Mouse (Mus musculus): Measurements from ENCODE around the gene Ccdc9. TPM values are rescaled to one million over a fixed set of nuclear protein-coding genes. Genes with fewer than 3 reads are reported as not detected.
A peak's percentile ranks its signal among the peaks of the same experiment; 100 is the strongest.

The Ccdc9 gene
- polyA plus RNA-seq, 1 experiment: 52.2 TPM

DNA sequence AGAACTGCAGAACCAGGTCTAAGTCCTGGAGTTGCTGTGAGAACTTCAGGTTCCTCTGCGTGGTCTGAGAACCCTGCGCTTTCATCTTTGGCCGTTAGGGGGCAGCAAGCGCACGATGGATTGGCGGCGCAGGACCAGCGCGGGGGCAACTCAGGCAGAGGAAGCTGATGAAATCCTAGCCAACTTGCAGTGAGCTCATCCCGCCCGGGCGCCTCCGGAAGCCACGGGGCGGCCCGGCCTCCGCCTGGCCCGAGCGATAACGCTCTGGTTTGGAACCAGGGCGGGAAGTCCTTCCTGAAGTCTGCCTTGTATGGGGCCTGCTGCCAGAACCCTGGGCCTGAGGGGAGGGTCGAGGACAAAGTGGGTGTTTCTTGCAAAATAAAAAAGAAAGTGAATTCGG lies 8.2 kb upstream of the Ccdc9 start:
- Histone ChIP-seq H3K27me3 (ENCODE audit: control insufficient read depth, insufficient read depth, insufficient read length) (no peaks in the 10 kb centered on the region), H3K79me3 (ENCODE audit: low read depth) (no peaks in the 10 kb centered on the region), H3K79me2 (ENCODE audit: control insufficient read depth, insufficient read depth) (no peaks in the 10 kb centered on the region), H3K4me3 (ENCODE audit: insufficient read depth, poor library complexity, severe bottlenecking) (peak overlapping the region; percentile 6), H3K36me3 (ENCODE audit: control insufficient read depth, insufficient read depth) (no peaks in the 10 kb centered on the region), H3ac (ENCODE audit: control insufficient read depth, insufficient read length, low read depth) (peak overlapping the region; percentile 48)
- TF ChIP-seq FOSL1 (IDR thresholded peaks at IDR 0.05; ENCODE audit: insufficient read depth, low read length, poor library complexity, severe bottlenecking) (no peak), CEBPB (IDR thresholded peaks at IDR 0.05; ENCODE audit: low read depth) (peak; percentile 72), MAX (IDR thresholded peaks at IDR 0.05) (no peak), MYOG (IDR thresholded peaks at IDR 0.05; ENCODE audit: control insufficient read depth, extremely low read depth, insufficient read length) (no peak), USF1 (IDR thresholded peaks at IDR 0.05; ENCODE audit: low read depth) (no peak), CTCF (IDR thresholded peaks at IDR 0.05; ENCODE audit: control insufficient read depth, insufficient read depth, insufficient read length) (peak; percentile 87)

DNA sequence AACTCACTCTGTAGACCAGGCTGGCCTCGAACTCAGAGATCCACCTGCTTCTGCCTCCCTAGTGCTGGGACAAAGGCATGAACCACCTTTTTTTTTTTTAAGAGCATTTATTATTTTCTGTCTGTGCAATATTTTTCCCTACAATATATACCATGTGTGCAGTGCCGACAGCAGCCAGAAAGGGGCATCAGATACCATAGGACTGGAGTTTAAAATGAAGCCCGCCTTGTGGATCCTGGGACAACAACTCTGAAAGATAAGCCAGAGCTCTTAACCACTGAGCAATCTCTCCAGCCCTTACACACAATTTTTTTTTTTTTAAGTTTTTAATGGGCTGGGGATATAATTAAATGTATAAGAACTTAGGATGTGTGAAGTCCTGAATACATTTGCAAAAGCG lies 7.8 kb upstream of the Ccdc9 start:
- H3K27me3 ChIP-seq (ENCODE audit: control insufficient read depth, insufficient read depth, insufficient read length): no peaks in the 10 kb centered on the region
- H3K4me3 ChIP-seq (ENCODE audit: insufficient read depth, poor library complexity, severe bottlenecking): no peak overlapping the region
- no peaks in the 10 kb centered on the region for H3K79me2 ChIP-seq (ENCODE audit: control insufficient read depth, insufficient read depth)
- no peak overlapping the region for H3ac ChIP-seq (ENCODE audit: control insufficient read depth, insufficient read length, low read depth)
- TF ChIP-seq CTCF (IDR thresholded peaks at IDR 0.05; ENCODE audit: control insufficient read depth, insufficient read depth, insufficient read length) (no peak), CEBPB (IDR thresholded peaks at IDR 0.05; ENCODE audit: low read depth) (no peak), MAX (IDR thresholded peaks at IDR 0.05) (no peak), FOSL1 (IDR thresholded peaks at IDR 0.05; ENCODE audit: insufficient read depth, low read length, poor library complexity, severe bottlenecking) (no peak), USF1 (IDR thresholded peaks at IDR 0.05; ENCODE audit: low read depth) (no peak), MYOG (IDR thresholded peaks at IDR 0.05; ENCODE audit: control insufficient read depth, extremely low read depth, insufficient read length) (no peak), MYOD1 (IDR thresholded peaks at IDR 0.05; ENCODE audit: control insufficient read depth, insufficient read length, low read depth) (no peak)
- H3K79me3 ChIP-seq (ENCODE audit: low read depth): no peaks in the 10 kb centered on the region
- no peaks in the 10 kb centered on the region for H3K36me3 ChIP-seq (ENCODE audit: control insufficient read depth, insufficient read depth)

DNA sequence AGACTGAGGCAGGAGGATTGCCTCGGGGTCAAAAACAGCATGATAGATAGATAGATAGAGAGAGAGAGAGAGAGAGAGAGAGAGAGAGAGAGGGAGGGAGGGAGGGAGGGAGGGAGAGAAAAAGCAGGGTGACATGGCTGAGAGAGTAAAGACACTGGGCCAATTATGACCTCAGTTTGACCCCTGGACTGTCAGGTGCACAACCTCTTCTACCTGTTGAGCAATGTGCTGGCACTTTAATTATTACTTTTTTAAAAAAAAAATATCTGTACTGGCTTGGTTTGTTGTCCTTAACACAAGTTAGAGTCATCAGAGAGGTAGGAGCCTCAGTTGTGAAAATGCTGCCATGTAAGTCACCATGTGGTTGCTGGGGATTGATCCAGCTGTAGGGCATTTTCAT lies 1.2 kb upstream of the Ccdc9 start:
- TF ChIP-seq FOSL1 (IDR thresholded peaks at IDR 0.05; ENCODE audit: insufficient read depth, low read length, poor library complexity, severe bottlenecking): no peak
- TF ChIP-seq MYOG (IDR thresholded peaks at IDR 0.05; ENCODE audit: control insufficient read depth, extremely low read depth, insufficient read length): no peak
- no peak for TF ChIP-seq MAX (IDR thresholded peaks at IDR 0.05)
- TF ChIP-seq CEBPB (IDR thresholded peaks at IDR 0.05; ENCODE audit: low read depth): no peak
- TF ChIP-seq CTCF (IDR thresholded peaks at IDR 0.05; ENCODE audit: control insufficient read depth, insufficient read depth, insufficient read length): no peak
- no peak for TF ChIP-seq MYOD1 (IDR thresholded peaks at IDR 0.05; ENCODE audit: control insufficient read depth, insufficient read length, low read depth)
- no peak for TF ChIP-seq USF1 (IDR thresholded peaks at IDR 0.05; ENCODE audit: low read depth)
- Histone ChIP-seq H3K4me3 (ENCODE audit: insufficient read depth, poor library complexity, severe bottlenecking) (no peak overlapping the region), H3K79me2 (ENCODE audit: control insufficient read depth, insufficient read depth) (peaks cover 23% of the 10 kb centered on the region), H3K36me3 (ENCODE audit: control insufficient read depth, insufficient read depth) (peaks cover 14% of the 10 kb centered on the region), H3K79me3 (ENCODE audit: low read depth) (peaks cover 13% of the 10 kb centered on the region), H3K27me3 (ENCODE audit: control insufficient read depth, insufficient read depth, insufficient read length) (no peaks in the 10 kb centered on the region), H3ac (ENCODE audit: control insufficient read depth, insufficient read length, low read depth) (no peak overlapping the region)

DNA sequence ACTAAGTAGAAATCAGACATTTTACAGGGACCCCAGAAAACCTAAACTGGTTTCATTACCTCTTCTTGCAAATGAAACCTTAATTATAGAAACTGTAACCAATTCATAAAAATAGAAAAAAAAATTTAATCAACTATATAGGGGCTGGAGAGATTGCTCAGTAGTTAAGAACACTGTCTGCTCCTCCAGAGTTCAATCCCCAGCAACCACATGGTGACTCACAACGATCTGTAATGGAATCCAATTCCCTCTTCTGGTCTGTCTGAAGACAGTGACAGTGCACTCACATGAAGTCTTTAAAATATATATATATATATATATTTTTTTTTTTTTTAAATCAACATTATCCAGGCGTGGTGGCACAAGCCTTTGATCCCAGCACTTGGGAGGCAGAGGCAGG lies 421 bp upstream of the Ccdc9 start:
- peaks cover 21% of the 10 kb centered on the region for H3K36me3 ChIP-seq (ENCODE audit: control insufficient read depth, insufficient read depth)
- peaks cover 13% of the 10 kb centered on the region for H3K79me3 ChIP-seq (ENCODE audit: low read depth)
- TF ChIP-seq USF1 (IDR thresholded peaks at IDR 0.05; ENCODE audit: low read depth) (no peak), CEBPB (IDR thresholded peaks at IDR 0.05; ENCODE audit: low read depth) (no peak), CTCF (IDR thresholded peaks at IDR 0.05; ENCODE audit: control insufficient read depth, insufficient read depth, insufficient read length) (no peak), MAX (IDR thresholded peaks at IDR 0.05) (no peak), MYOD1 (IDR thresholded peaks at IDR 0.05; ENCODE audit: control insufficient read depth, insufficient read length, low read depth) (no peak), MYOG (IDR thresholded peaks at IDR 0.05; ENCODE audit: control insufficient read depth, extremely low read depth, insufficient read length) (no peak), FOSL1 (IDR thresholded peaks at IDR 0.05; ENCODE audit: insufficient read depth, low read length, poor library complexity, severe bottlenecking) (no peak)
- H3K4me3 ChIP-seq (ENCODE audit: insufficient read depth, poor library complexity, severe bottlenecking): no peak overlapping the region
- no peak overlapping the region for H3ac ChIP-seq (ENCODE audit: control insufficient read depth, insufficient read length, low read depth)
- H3K79me2 ChIP-seq (ENCODE audit: control insufficient read depth, insufficient read depth): peaks cover 23% of the 10 kb centered on the region
- no peaks in the 10 kb centered on the region for H3K27me3 ChIP-seq (ENCODE audit: control insufficient read depth, insufficient read depth, insufficient read length)

DNA sequence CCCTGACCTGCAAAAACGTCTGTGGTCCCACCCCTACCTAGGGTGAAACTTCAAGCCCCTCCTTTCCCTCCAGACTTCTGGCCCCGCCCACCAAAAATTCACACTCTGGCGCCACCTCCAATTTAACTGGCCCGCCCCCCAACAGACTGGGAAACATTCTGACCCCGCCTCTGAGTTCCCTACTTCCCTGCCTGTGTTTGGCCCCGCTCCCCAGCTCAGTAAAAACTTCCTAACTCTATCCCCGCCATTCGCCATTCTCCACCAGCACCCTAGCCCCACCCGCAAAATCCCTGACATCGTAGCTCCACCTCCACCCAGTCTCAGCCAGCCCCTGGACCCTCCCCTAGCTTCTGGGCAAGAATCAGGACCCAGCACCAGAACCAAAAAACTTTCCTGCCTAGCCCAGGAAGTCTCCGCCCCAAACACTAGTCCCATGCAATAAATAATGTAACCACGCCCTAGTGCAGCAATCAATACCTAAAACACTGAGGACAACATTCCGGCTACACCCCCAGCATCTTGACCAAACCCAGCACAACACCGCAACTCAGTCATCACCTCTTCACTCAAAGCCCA lies 1.1 kb downstream of the Ccdc9 start:
- peak overlapping the region; percentile 30 for H3K4me3 ChIP-seq (ENCODE audit: insufficient read depth, poor library complexity, severe bottlenecking)
- peak overlapping the region; percentile 40 for H3ac ChIP-seq (ENCODE audit: control insufficient read depth, insufficient read length, low read depth)
- no peaks in the 10 kb centered on the region for H3K27me3 ChIP-seq (ENCODE audit: control insufficient read depth, insufficient read depth, insufficient read length)
- H3K79me3 ChIP-seq (ENCODE audit: low read depth): peaks cover 13% of the 10 kb centered on the region
- H3K79me2 ChIP-seq (ENCODE audit: control insufficient read depth, insufficient read depth): peaks cover 23% of the 10 kb centered on the region
- peaks cover 27% of the 10 kb centered on the region for H3K36me3 ChIP-seq (ENCODE audit: control insufficient read depth, insufficient read depth)
- no peak for TF ChIP-seq USF1 (IDR thresholded peaks at IDR 0.05; ENCODE audit: low read depth)
- no peak for TF ChIP-seq CEBPB (IDR thresholded peaks at IDR 0.05; ENCODE audit: low read depth)
- no peak for TF ChIP-seq MYOD1 (IDR thresholded peaks at IDR 0.05; ENCODE audit: control insufficient read depth, insufficient read length, low read depth)
- no peak for TF ChIP-seq FOSL1 (IDR thresholded peaks at IDR 0.05; ENCODE audit: insufficient read depth, low read length, poor library complexity, severe bottlenecking)
- no peak for TF ChIP-seq MAX (IDR thresholded peaks at IDR 0.05)
- TF ChIP-seq MYOG (IDR thresholded peaks at IDR 0.05; ENCODE audit: control insufficient read depth, extremely low read depth, insufficient read length): no peak
- TF ChIP-seq CTCF (IDR thresholded peaks at IDR 0.05; ENCODE audit: control insufficient read depth, insufficient read depth, insufficient read length): no peak
